Mouse (Mus musculus) heart, postnatal 14 days (tissue): ENCODE measurements around the gene Hist1h1a. TPM values are rescaled to one million over a fixed set of nuclear protein-coding genes. Genes with fewer than 3 reads are reported as not detected.

Experiments
- DNase-seq, 2 experiments: peaks; one replicate each; pipeline ENCODE4 v3.0.0; 2021 to 2022
- intact Hi-C: fragments of 180-260 bp; cut with DNase I; formaldehyde crosslinking; loops from one replicate; pipeline ENCODE4 v1.15.1; 2025
- microRNA-seq, 2 experiments: library from miRNA; unstranded; fragments of <30 nt; microRNA quantifications; one replicate each; pipeline ENCODE4 v1.2.0; 2021 to 2022
- total RNA-seq, 2 experiments: library from RNA; stranded (reverse); gene quantifications; 2 replicates each; pipeline ENCODE4 v1.2.3; 2021

The Hist1h1a gene
- total RNA-seq, 2 experiments from 2014 or later, result 28.9 to 69.7 TPM

GRCm38 (mm10) chr13:23778339-23778738, 14.9 kb downstream of the Hist1h1a start:
- no peak for DNase-seq
- intact Hi-C loops, result no loop called here

GRCm38 (mm10) chr13:23779025-23779424, 15.6 kb downstream of the Hist1h1a start:
- DNase-seq, result no peak
- intact Hi-C loops, result no loop called here

- peak; percentile 29 to 64 for DNase-seq
- intact Hi-C loops, result loop anchor here (5.0 kb wide), 2 partner anchors 95 to 505 kb away; no protein-coding TSS in a partner anchor
Measured at GRCm38 (mm10) chr13:23792520-23792919, 29.1 kb downstream of the Hist1h1a start.

- intact Hi-C loops, result no loop called here
Measured at GRCm38 (mm10) chr13:23799405-23799804, 35.9 kb downstream of the Hist1h1a start.

GRCm38 (mm10) chr13:23804532-23804931, 41.1 kb downstream of the Hist1h1a start:
- intact Hi-C loops, result no loop called here

More at GRCm38 (mm10) chr13:23799405-23799804, 35.9 kb downstream of the Hist1h1a start:
- no peak for DNase-seq

GRCm38 (mm10) chr13:23806422-23807052, 43.1 kb downstream of the Hist1h1a start, which contains the start of gene Slc17a2:
Slc17a2 (plus strand) TSS chr13:23806993.
- no peak for DNase-seq
- intact Hi-C loops, result no loop called here

More at GRCm38 (mm10) chr13:23804532-23804931, 41.1 kb downstream of the Hist1h1a start:
- DNase-seq, result no peak

Small RNA genes within 50 kb of the gene (microRNA-seq; reads per million reads assigned to microRNA genes)
- gene Gm44314 (0 reads per million in 2 experiments), gene Gm44484 (0 reads per million in 2 experiments)

Other genes starting within 250 kb of the Hist1h1a start
- 100 to 1,000 TPM; 465 to 538 TPM for gene Hist1h4h, start 232.6 kb upstream of the Hist1h1a start, total RNA-seq
- 100 to 1,000 TPM in 1 of 2 experiments, 10 to 100 TPM in 1; 49.0 to 131 TPM for gene Hist1h2af, start 229.8 kb upstream of the Hist1h1a start, total RNA-seq
- gene Hist1h3g, start 228.2 kb upstream of the Hist1h1a start, total RNA-seq, result 10 to 100 TPM; 13.1 to 34.3 TPM
- 1 to 10 TPM; 3.7 to 7.4 TPM for gene Hist1h2bh, start 220.3 kb upstream of the Hist1h1a start, total RNA-seq
- gene Hist1h3f, start 219.6 kb upstream of the Hist1h1a start, total RNA-seq, result 10 to 100 TPM; 21.6 to 40.3 TPM
- gene Hist1h4f, start 212.0 kb upstream of the Hist1h1a start, total RNA-seq, result 100 to 1,000 TPM; 106 to 209 TPM
- 10 to 100 TPM in 1 of 2 experiments, 1 to 10 TPM in 1; 5.2 to 11.7 TPM for gene Hist1h1d, start 210.4 kb upstream of the Hist1h1a start, total RNA-seq
- 10 to 100 TPM; 49.0 to 79.9 TPM for gene Hist1h3e, start 201.3 kb upstream of the Hist1h1a start, total RNA-seq
- gene Hist1h2ae, start 192.4 kb upstream of the Hist1h1a start, total RNA-seq, result 10 to 100 TPM in 1 of 2 experiments, 1 to 10 TPM in 1; 8.6 to 27.9 TPM
- gene Hist1h2bg, start 192.3 kb upstream of the Hist1h1a start, total RNA-seq, result 100 to 1,000 TPM; 100 to 175 TPM
- 10 to 100 TPM; 45.4 to 89.0 TPM for gene Hist1h2bf, start 189.5 kb upstream of the Hist1h1a start, total RNA-seq
- gene Hist1h2ad, start 189.3 kb upstream of the Hist1h1a start, total RNA-seq, result 10 to 100 TPM; 15.1 to 24.5 TPM
- 10 to 100 TPM in 1 of 2 experiments, 1 to 10 TPM in 1; 7.8 to 17.6 TPM for gene Hist1h3d, start 187.9 kb upstream of the Hist1h1a start, total RNA-seq
- gene Hist1h4d, start 182.1 kb upstream of the Hist1h1a start, total RNA-seq, result 100 to 1,000 TPM in 1 of 2 experiments, 10 to 100 TPM in 1; 92.0 to 119 TPM
- 10 to 100 TPM; 10.5 to 16.6 TPM for gene Hist1h2be, start 142.5 kb upstream of the Hist1h1a start, total RNA-seq
- gene Hist1h1e, start 141.1 kb upstream of the Hist1h1a start, total RNA-seq, result 10 to 100 TPM; 56.8 to 68.5 TPM
- gene Hist1h2ac, start 79.7 kb upstream of the Hist1h1a start, total RNA-seq, result 1 to 10 TPM; 2.0 to 3.7 TPM
- 10 to 100 TPM; 48.8 to 56.9 TPM for gene Hist1h2bc, start 79.5 kb upstream of the Hist1h1a start, total RNA-seq
- under 1 TPM; 0.31 to 0.32 TPM for gene Hist1h1t, start 67.9 kb upstream of the Hist1h1a start, total RNA-seq
- 10 to 100 TPM; 62.9 to 77.3 TPM for gene Hist1h4c, start 65.2 kb upstream of the Hist1h1a start, total RNA-seq
- gene Hfe, start 52.8 kb upstream of the Hist1h1a start, total RNA-seq, result 10 to 100 TPM; 39.5 to 41.3 TPM
- gene Hist1h1c, start 24.9 kb upstream of the Hist1h1a start, total RNA-seq, result 100 to 1,000 TPM; 200 to 202 TPM
- 10 to 100 TPM; 21.1 to 58.2 TPM for gene Hist1h3c, start 18.1 kb upstream of the Hist1h1a start, total RNA-seq
- gene Hist1h2bb, start 16.9 kb upstream of the Hist1h1a start, total RNA-seq, result 10 to 100 TPM; 26.5 to 61.9 TPM
- 100 to 1,000 TPM in 1 of 2 experiments, 10 to 100 TPM in 1; 54.2 to 146 TPM for gene Hist1h2ab, start 12.5 kb upstream of the Hist1h1a start, total RNA-seq
- gene Hist1h3b, start 11.4 kb upstream of the Hist1h1a start, total RNA-seq, result 100 to 1,000 TPM in 1 of 2 experiments, 10 to 100 TPM in 1; 70.3 to 154 TPM
- gene Hist1h4b, start 6.7 kb upstream of the Hist1h1a start, total RNA-seq, result 10 to 100 TPM; 44.8 to 83.6 TPM
- gene Hist1h4a, start 2.4 kb upstream of the Hist1h1a start, total RNA-seq, result 10 to 100 TPM; 33.4 to 91.7 TPM
- gene Hist1h3a, start 1.3 kb upstream of the Hist1h1a start, total RNA-seq, result 100 to 1,000 TPM in 1 of 2 experiments, 10 to 100 TPM in 1; 55.1 to 114 TPM
- gene Trim38, start 6.2 kb downstream of the Hist1h1a start, total RNA-seq, result not detected
- not detected for gene Slc17a2, start 43.3 kb downstream of the Hist1h1a start, total RNA-seq
- gene Slc17a3, start 75.8 kb downstream of the Hist1h1a start, total RNA-seq, result not detected
- gene Slc17a1, start 104.1 kb downstream of the Hist1h1a start, total RNA-seq, result not detected
- gene Slc17a4, start 151.3 kb downstream of the Hist1h1a start, total RNA-seq, result not detected
- not detected for gene Hist1h2ba, start 170.5 kb downstream of the Hist1h1a start, total RNA-seq
- gene Hist1h2aa, start 170.8 kb downstream of the Hist1h1a start, total RNA-seq, result not detected
- gene Scgn, start 227.5 kb downstream of the Hist1h1a start, total RNA-seq, result not detected